Mouse (Mus musculus) cerebellum, adult 2 months (tissue): Measurements from ENCODE around the gene Magohb. TPM values are rescaled to one million over a fixed set of nuclear protein-coding genes. Genes with fewer than 3 reads are reported as not detected.

Source experiments
- DNase-seq, 2 experiments: peaks; one replicate each; pipeline ENCODE4 v3.0.0; 2021
- H3K27ac ChIP-seq: fragments of 200-500 bp; 2 replicates; pipeline ENCODE4 v1.5.1; 2012; ENCODE audit warnings: low read length, control low read depth, inconsistent platforms; ENCODE audit not compliant: insufficient read depth
- H3K27me3 ChIP-seq: fragments of 200-500 bp; 2 replicates; pipeline ENCODE4 v1.6.1; 2012; ENCODE audit warnings: inconsistent platforms, mild to moderate bottlenecking, low read length, moderate library complexity; ENCODE audit not compliant: control insufficient read depth, insufficient read depth
- H3K4me1 ChIP-seq: fragments of 200-500 bp; 2 replicates; pipeline ENCODE4 v1.6.1; 2011; ENCODE audit warnings: low read length; ENCODE audit not compliant: control insufficient read depth, insufficient read depth
- H3K4me3 ChIP-seq: fragments of 200-500 bp; replicated peaks from 2 replicates; pipeline ENCODE3; 2011; ENCODE audit warnings: mild to moderate bottlenecking, low read depth, low read length, control low read depth; ENCODE audit not compliant: insufficient read depth
- CTCF ChIP-seq: fragments of 200-500 bp; IDR thresholded peaks from 2 replicates; pipeline ENCODE4 v1.5.1; 2011; ENCODE audit warnings: low read depth, mild to moderate bottlenecking, control low read depth, low read length, moderate library complexity, borderline replicate concordance; ENCODE audit not compliant: insufficient read depth
- POLR2A ChIP-seq: fragments of 200-500 bp; IDR thresholded peaks from 2 replicates; pipeline ENCODE4 v1.6.1; 2011; ENCODE audit warnings: low read length, control low read depth, borderline replicate concordance; ENCODE audit not compliant: insufficient read depth
- WGBS: fragments of 180-500 bp; shearing (Covaris S2); methylation state at CpG from one replicate; pipeline ENCODE4 v1.1.7; 2018; 5-methylcytosine and 5-hydroxymethylcytosine counted together
- polyA plus RNA-seq: library from polyadenylated mRNA; depleted of rRNA; stranded (reverse); fragments of >200 nt; gene quantifications from 2 replicates; pipeline ENCODE4 v1.2.3, GENCODE M21; 2012; rRNA removed

The Magohb gene
- polyA plus RNA-seq, 1 experiment = 10.9 TPM

- Histone ChIP-seq H3K27ac (no peak overlapping the region), H3K4me3 (no peak overlapping the region), H3K27me3 (no peaks in the 10 kb centered on the region), H3K4me1 (no peaks in the 10 kb centered on the region)
- TF ChIP-seq POLR2A (no peak), CTCF (no peak)
- no peak for DNase-seq
- 88% methylated on average over 4 of the region's 4 CpGs for WGBS
These were observed 16.4 kb downstream of the Magohb start for GRCm38 (mm10) chr6:131276659-131277058.

GRCm38 (mm10) chr6:131272311-131272710 is 20.7 kb downstream of the Magohb start:
- Histone ChIP-seq H3K27ac (no peak overlapping the region), H3K27me3 (no peaks in the 10 kb centered on the region), H3K4me3 (no peak overlapping the region), H3K4me1 (no peaks in the 10 kb centered on the region)
- 88% methylated on average over 1 of the region's 1 CpGs for WGBS
- TF ChIP-seq POLR2A (no peak), CTCF (no peak)
- DNase-seq = no peak

GRCm38 (mm10) chr6:131270312-131270711 is 22.7 kb downstream of the Magohb start:
- TF ChIP-seq CTCF = no peak
- TF ChIP-seq POLR2A = no peak
- DNase-seq = no peak
- Histone ChIP-seq H3K27ac (no peak overlapping the region), H3K4me3 (no peak overlapping the region), H3K4me1 (no peaks in the 10 kb centered on the region), H3K27me3 (no peaks in the 10 kb centered on the region)
- 54% methylated on average over 1 of the region's 1 CpGs for WGBS

- Histone ChIP-seq H3K4me1 (no peaks in the 10 kb centered on the region), H3K27ac (no peak overlapping the region)
- no peak for DNase-seq
These were observed 23.4 kb downstream of the Magohb start for GRCm38 (mm10) chr6:131269599-131269998.

GRCm38 (mm10) chr6:131264175-131264574 is 28.9 kb downstream of the Magohb start:
- no peak overlapping the region for H3K4me3 ChIP-seq
- H3K27me3 ChIP-seq = no peaks in the 10 kb centered on the region
- no peaks in the 10 kb centered on the region for H3K4me1 ChIP-seq
- TF ChIP-seq CTCF = no peak
- TF ChIP-seq POLR2A = no peak
- no peak for DNase-seq
- H3K27ac ChIP-seq = no peak overlapping the region
- 93% methylated on average over 5 of the region's 5 CpGs for WGBS

More at GRCm38 (mm10) chr6:131269599-131269998, 23.4 kb downstream of the Magohb start:
- H3K27me3 ChIP-seq = no peaks in the 10 kb centered on the region
- TF ChIP-seq POLR2A (no peak), CTCF (no peak)
- no peak overlapping the region for H3K4me3 ChIP-seq
- 87% methylated on average over 2 of the region's 2 CpGs for WGBS

GRCm38 (mm10) chr6:131262778-131263177 is 30.3 kb downstream of the Magohb start:
- no peaks in the 10 kb centered on the region for H3K27me3 ChIP-seq
- H3K4me3 ChIP-seq = no peak overlapping the region
- no peak overlapping the region for H3K27ac ChIP-seq
- no peak for DNase-seq
- WGBS = 59% methylated on average over 3 of the region's 3 CpGs
- H3K4me1 ChIP-seq = no peaks in the 10 kb centered on the region
- TF ChIP-seq CTCF (no peak), POLR2A (no peak)

GRCm38 (mm10) chr6:131262009-131262408 is 31.0 kb downstream of the Magohb start:
- TF ChIP-seq CTCF (no peak), POLR2A (no peak)
- Histone ChIP-seq H3K27me3 (no peaks in the 10 kb centered on the region), H3K4me3 (no peak overlapping the region), H3K27ac (no peak overlapping the region), H3K4me1 (no peaks in the 10 kb centered on the region)
- DNase-seq = no peak
- 76% methylated on average over 3 of the region's 3 CpGs for WGBS

- no peaks in the 10 kb centered on the region for H3K27me3 ChIP-seq
- H3K27ac ChIP-seq = no peak within 1 kb of the TSS
- H3K4me1 ChIP-seq = no peaks in the 10 kb centered on the region
- no peak for TF ChIP-seq POLR2A
- TF ChIP-seq CTCF = no peak
- 86% methylated on average over 2 of the region's 2 CpGs for WGBS
- DNase-seq = no peak
- H3K4me3 ChIP-seq = no peak within 1 kb of the TSS
These were observed 45.8 kb downstream of the Magohb start, which contains the start of gene Klra2 for GRCm38 (mm10) chr6:131247206-131247605. Klra2 (minus strand) TSS chr6:131247362.

GRCm38 (mm10) chr6:131245081-131245480 is 48.0 kb downstream of the Magohb start:
- WGBS = 61% methylated on average over 2 of the region's 2 CpGs

More at GRCm38 (mm10) chr6:131245081-131245480, 48.0 kb downstream of the Magohb start:
- Histone ChIP-seq H3K4me3 (no peak overlapping the region), H3K27me3 (no peaks in the 10 kb centered on the region), H3K4me1 (no peaks in the 10 kb centered on the region), H3K27ac (no peak overlapping the region)
- DNase-seq = no peak
- TF ChIP-seq POLR2A (no peak), CTCF (no peak)

Other genes with a start within 250 kb of the Magohb start
- 0.15 and 0.19 TPM in 2 replicates for gene Klra2, start 45.9 kb downstream of the Magohb start, polyA plus RNA-seq
- 0.46 and 0.68 TPM in 2 replicates for gene Styk1, start 60.4 kb upstream of the Magohb start, polyA plus RNA-seq
- 82.2 and 94.0 TPM in 2 replicates for gene Ybx3, start 95.2 kb upstream of the Magohb start, polyA plus RNA-seq
- not detected in 2 replicates for gene 5430401F13Rik, start 193.2 kb upstream of the Magohb start, polyA plus RNA-seq
- gene Gm6619, start 193.2 kb upstream of the Magohb start, polyA plus RNA-seq = not detected in 2 replicates